Mouse (Mus musculus) limb, embryonic 10.5 days (tissue): Measurements from ENCODE around the gene Tcirg1. TPM values are rescaled to one million over a fixed set of nuclear protein-coding genes. Genes with fewer than 3 reads are reported as not detected.

Source experiments
- DNase-seq: peaks from one replicate; pipeline ENCODE4 v3.0.0-alpha.2; 2017; ENCODE audit warnings: low spot score
- H3K27ac ChIP-seq: fragments of 300-500 bp; sonication (generic); 2 replicates; pipeline ENCODE4 v1.5.1; 2016; ENCODE audit warnings: mild to moderate bottlenecking
- H3K27me3 ChIP-seq: fragments of 300-500 bp; sonication (generic); 2 replicates; pipeline ENCODE4 v1.6.1; 2016; ENCODE audit warnings: low read depth, mild to moderate bottlenecking; ENCODE audit not compliant: poor library complexity, severe bottlenecking
- H3K36me3 ChIP-seq: fragments of 300-500 bp; sonication (generic); 2 replicates; pipeline ENCODE4 v1.6.1; 2016; ENCODE audit warnings: mild to moderate bottlenecking, moderate library complexity
- H3K4me1 ChIP-seq: fragments of 300-500 bp; sonication (generic); 2 replicates; pipeline ENCODE4 v1.6.1; 2016
- H3K4me3 ChIP-seq: fragments of 300-500 bp; sonication (generic); 2 replicates; pipeline ENCODE4 v1.5.1; 2016; ENCODE audit warnings: mild to moderate bottlenecking, moderate library complexity
- H3K9me3 ChIP-seq: fragments of 300-500 bp; sonication (generic); replicated peaks from 2 replicates; pipeline ENCODE4 v1.6.1; 2016; ENCODE audit warnings: mild to moderate bottlenecking
- WGBS: fragments of 180-500 bp; shearing (Covaris S2); methylation state at CpG from one replicate; pipeline ENCODE4 v1.1.7; 2016; 5-methylcytosine and 5-hydroxymethylcytosine counted together
- polyA plus RNA-seq: library from polyadenylated mRNA; unstranded; fragments of >200 nt; fragmentation: Nextera tagmentation; extraction: Ambion mirVana; gene quantifications from 2 replicates; pipeline ENCODE4 v1.2.1, GENCODE M21; 2016

The Tcirg1 gene
- polyA plus RNA-seq, 1 experiment from 2014 or later, result 39.4 TPM

- peak overlapping the region; percentile 83 for H3K4me3 ChIP-seq
- no peaks in the 10 kb centered on the region for H3K27me3 ChIP-seq
- H3K36me3 ChIP-seq, result peaks cover 8% of the 10 kb centered on the region
- WGBS, result under 1% methylated on average over 74 of the region's 74 CpGs
- H3K9me3 ChIP-seq, result no peaks in the 10 kb centered on the region
- H3K27ac ChIP-seq, result peak overlapping the region; percentile 97
- DNase-seq, result peak; percentile 80
- H3K4me1 ChIP-seq, result peaks cover 37% of the 10 kb centered on the region
Observed at GRCm38 (mm10) chr19:3851979-3852681, 54.8 kb downstream of the Tcirg1 start.

DNA sequence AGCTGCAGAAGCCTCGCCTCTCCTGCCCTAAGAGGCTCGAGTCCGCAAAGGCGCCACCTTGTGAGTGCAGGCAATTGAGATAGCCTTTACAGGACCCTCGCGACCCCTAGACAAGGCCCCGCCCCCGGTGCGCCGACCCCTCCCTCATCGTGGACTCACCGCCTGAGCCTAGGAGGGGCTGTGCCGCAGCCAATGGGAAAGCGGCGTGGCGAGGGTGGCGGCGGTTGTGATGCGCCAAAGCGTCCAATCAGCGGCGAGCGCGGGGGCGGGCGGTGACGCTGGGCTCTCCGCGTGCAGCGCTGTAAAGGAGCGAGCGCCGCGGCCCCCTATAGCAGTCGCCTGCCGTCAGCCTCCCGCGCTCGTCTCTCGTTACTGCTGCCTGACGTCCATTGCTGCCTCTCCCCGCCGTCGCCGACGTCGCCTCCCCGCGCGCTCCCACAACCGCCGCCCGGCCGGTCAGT, 55.4 kb downstream of the Tcirg1 start, which contains the start of gene Chka:
TSS of gene Chka (plus strand) at position 272 of the 461 bp plus-strand sequence.
- Histone ChIP-seq H3K9me3 (no peaks in the 10 kb centered on the region), H3K36me3 (peaks cover 8% of the 10 kb centered on the region), H3K27ac (peak within 1 kb of the TSS; percentile 97), H3K4me1 (peaks cover 37% of the 10 kb centered on the region), H3K4me3 (peak within 1 kb of the TSS; percentile 83), H3K27me3 (no peaks in the 10 kb centered on the region)
- peak; percentile 98 for DNase-seq
- under 1% methylated on average over 54 of the region's 54 CpGs for WGBS

DNA sequence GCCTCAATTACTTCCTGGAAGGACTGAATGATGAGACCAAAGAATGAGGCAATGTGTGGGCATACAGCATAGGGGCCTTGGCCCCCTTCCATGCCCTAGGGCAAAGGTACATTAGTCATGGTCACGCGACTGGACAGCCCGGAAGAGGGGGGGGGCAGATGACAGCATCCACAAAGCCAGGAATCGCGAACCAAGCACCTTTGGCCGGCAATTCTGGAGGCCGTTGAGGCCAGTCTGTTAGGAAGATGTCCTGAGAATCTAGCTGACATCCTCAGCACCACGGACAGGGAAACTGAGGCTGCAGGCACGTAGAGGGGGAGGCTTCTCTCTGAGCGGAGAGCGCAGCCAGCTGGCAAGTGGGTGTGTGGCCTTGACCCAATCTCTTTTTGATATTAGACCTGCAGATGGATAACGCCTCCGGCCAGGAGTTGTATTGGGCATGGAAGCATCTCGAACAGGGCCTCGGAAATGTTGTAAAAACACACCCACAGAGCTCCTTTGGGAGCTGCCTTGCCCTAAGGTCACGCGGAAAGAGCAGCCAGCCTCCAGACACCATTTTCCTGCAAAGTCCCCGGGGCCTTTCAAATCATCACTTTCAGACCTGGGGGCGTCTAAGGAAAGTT, 56.0 kb downstream of the Tcirg1 start:
- Histone ChIP-seq H3K27me3 (no peaks in the 10 kb centered on the region), H3K27ac (peak overlapping the region; percentile 97), H3K9me3 (no peaks in the 10 kb centered on the region), H3K4me3 (peak overlapping the region; percentile 83), H3K4me1 (peaks cover 36% of the 10 kb centered on the region), H3K36me3 (peaks cover 8% of the 10 kb centered on the region)
- 7% methylated on average over 19 of the region's 19 CpGs for WGBS
- DNase-seq, result no peak

- no peak overlapping the region for H3K27ac ChIP-seq
- no peaks in the 10 kb centered on the region for H3K9me3 ChIP-seq
- WGBS, result 61% methylated on average over 5 of the region's 5 CpGs
- H3K27me3 ChIP-seq, result no peaks in the 10 kb centered on the region
- H3K36me3 ChIP-seq, result peaks cover 8% of the 10 kb centered on the region
- no peak overlapping the region for H3K4me3 ChIP-seq
- no peak for DNase-seq
- peaks cover 27% of the 10 kb centered on the region for H3K4me1 ChIP-seq
Observed at GRCm38 (mm10) chr19:3850076-3850475, 56.9 kb downstream of the Tcirg1 start.

- H3K36me3 ChIP-seq, result peaks cover 3% of the 10 kb centered on the region; the same call in 1 of the 2 replicates
- DNase-seq, result no peak
- no peaks in the 10 kb centered on the region for H3K9me3 ChIP-seq
- no peak overlapping the region for H3K4me3 ChIP-seq
- peaks cover 23% of the 10 kb centered on the region for H3K4me1 ChIP-seq
- H3K27me3 ChIP-seq, result no peaks in the 10 kb centered on the region
- no peak overlapping the region for H3K27ac ChIP-seq
- 87% methylated on average over 2 of the region's 2 CpGs for WGBS
Observed at GRCm38 (mm10) chr19:3849251-3849650, 57.7 kb downstream of the Tcirg1 start.

DNA sequence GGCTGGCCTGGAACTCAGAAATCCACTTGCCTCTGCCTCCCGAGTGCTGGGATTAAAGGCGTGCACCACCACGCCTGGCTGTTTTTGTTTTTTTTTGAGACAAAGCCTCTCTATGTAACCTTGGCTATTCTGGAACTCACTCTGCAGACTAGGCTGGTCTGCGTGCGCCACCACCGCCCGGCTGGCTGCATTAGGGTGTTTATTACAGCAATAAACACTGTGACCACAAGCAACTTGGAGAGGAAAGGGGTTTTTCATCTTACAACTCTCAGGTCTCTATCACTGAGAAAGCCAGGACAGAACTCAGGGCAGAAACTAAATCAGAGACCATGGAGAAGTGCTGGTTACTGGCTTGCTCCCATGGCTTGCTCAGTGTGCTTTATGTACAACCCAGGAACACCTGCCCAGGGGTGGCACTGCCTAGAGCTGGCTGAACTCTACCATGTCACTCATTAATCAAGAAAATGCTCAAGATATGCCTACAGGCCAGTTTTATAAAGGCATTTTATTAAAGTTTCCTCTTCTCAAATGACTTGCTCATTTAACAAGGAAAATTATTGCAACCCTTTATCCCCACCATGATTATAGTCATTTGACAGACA, 58.6 kb downstream of the Tcirg1 start:
- no peak for DNase-seq
- no peaks in the 10 kb centered on the region for H3K36me3 ChIP-seq
- 53% methylated on average over 7 of the region's 7 CpGs for WGBS
- peaks cover 15% of the 10 kb centered on the region for H3K4me1 ChIP-seq
- no peaks in the 10 kb centered on the region for H3K27me3 ChIP-seq
- no peak overlapping the region for H3K4me3 ChIP-seq
- no peaks in the 10 kb centered on the region for H3K9me3 ChIP-seq
- H3K27ac ChIP-seq, result no peak overlapping the region

- 93% methylated on average over 5 of the region's 5 CpGs for WGBS
- Histone ChIP-seq H3K36me3 (no peaks in the 10 kb centered on the region), H3K27me3 (no peaks in the 10 kb centered on the region), H3K9me3 (no peaks in the 10 kb centered on the region), H3K4me3 (no peak overlapping the region), H3K27ac (no peak overlapping the region), H3K4me1 (peaks cover 15% of the 10 kb centered on the region)
- DNase-seq, result no peak
Observed at GRCm38 (mm10) chr19:3847711-3848110, 59.2 kb downstream of the Tcirg1 start.

- H3K27ac ChIP-seq, result no peak overlapping the region
- H3K27me3 ChIP-seq, result no peaks in the 10 kb centered on the region
- peaks cover 15% of the 10 kb centered on the region for H3K4me1 ChIP-seq
- no peak for DNase-seq
- H3K9me3 ChIP-seq, result no peaks in the 10 kb centered on the region
- H3K4me3 ChIP-seq, result no peak overlapping the region
- H3K36me3 ChIP-seq, result no peaks in the 10 kb centered on the region
- 81% methylated on average over 10 of the region's 10 CpGs for WGBS
Observed at GRCm38 (mm10) chr19:3846676-3847604, 60.0 kb downstream of the Tcirg1 start.

Other genes starting within 250 kb of the Tcirg1 start
- gene Lrp5, start 220.6 kb downstream of the Tcirg1 start, polyA plus RNA-seq, result 6.6 and 8.2 TPM in 2 replicates
- 43.8 and 47.2 TPM in 2 replicates for gene 1810055G02Rik, start 198.8 kb downstream of the Tcirg1 start, polyA plus RNA-seq
- gene Kmt5b, start 139.7 kb downstream of the Tcirg1 start, polyA plus RNA-seq, result 21.4 and 29.2 TPM in 2 replicates
- 48.5 and 50.0 TPM in 2 replicates for gene Chka, start 55.4 kb downstream of the Tcirg1 start, polyA plus RNA-seq
- gene Ndufs8, start 5.6 kb upstream of the Tcirg1 start, polyA plus RNA-seq, result 249 and 273 TPM in 2 replicates
- gene Aldh3b1, start 22.7 kb upstream of the Tcirg1 start, polyA plus RNA-seq, result 0.20 and 0.33 TPM in 2 replicates
- gene Unc93b1, start 28.1 kb upstream of the Tcirg1 start, polyA plus RNA-seq, result 5.4 and 6.7 TPM in 2 replicates
- not detected in 2 replicates for gene Aldh3b3, start 51.5 kb upstream of the Tcirg1 start, polyA plus RNA-seq
- gene Aldh3b2, start 65.2 kb upstream of the Tcirg1 start, polyA plus RNA-seq, result 1.4 and 2.4 TPM in 2 replicates
- 3.9 and 5.6 TPM in 2 replicates for gene Acy3, start 79.4 kb upstream of the Tcirg1 start, polyA plus RNA-seq
- 0.10 TPM in 1 of 2 replicates, not detected in the other for gene Tbx10, start 85.6 kb upstream of the Tcirg1 start, polyA plus RNA-seq
- 32.4 and 36.0 TPM in 2 replicates for gene Nudt8, start 93.4 kb upstream of the Tcirg1 start, polyA plus RNA-seq
- 3.5 and 4.6 TPM in 2 replicates for gene Gm49405, start 93.5 kb upstream of the Tcirg1 start, polyA plus RNA-seq
- gene Doc2g, start 96.2 kb upstream of the Tcirg1 start, polyA plus RNA-seq, result 5.0 and 7.6 TPM in 2 replicates
- 220 and 221 TPM in 2 replicates for gene Ndufv1, start 105.7 kb upstream of the Tcirg1 start, polyA plus RNA-seq
- 478 and 510 TPM in 2 replicates for gene Gstp1, start 130.9 kb upstream of the Tcirg1 start, polyA plus RNA-seq
- gene Gstp2, start 138.9 kb upstream of the Tcirg1 start, polyA plus RNA-seq, result 0.62 and 0.88 TPM in 2 replicates
- not detected in 2 replicates for gene Gstp3, start 152.4 kb upstream of the Tcirg1 start, polyA plus RNA-seq
- gene Cabp2, start 174.4 kb upstream of the Tcirg1 start, polyA plus RNA-seq, result not detected in 2 replicates
- gene Cdk2ap2, start 190.0 kb upstream of the Tcirg1 start, polyA plus RNA-seq, result 86.7 and 87.0 TPM in 2 replicates
- 5.9 and 7.9 TPM in 2 replicates for gene Pitpnm1, start 192.9 kb upstream of the Tcirg1 start, polyA plus RNA-seq
- gene Aip, start 218.7 kb upstream of the Tcirg1 start, polyA plus RNA-seq, result 74.9 and 79.2 TPM in 2 replicates
- not detected in 2 replicates for gene Gpr152, start 232.7 kb upstream of the Tcirg1 start, polyA plus RNA-seq
- gene Cabp4, start 236.9 kb upstream of the Tcirg1 start, polyA plus RNA-seq, result 0.15 TPM in 1 of 2 replicates, not detected in the other
- gene Coro1b, start 241.5 kb upstream of the Tcirg1 start, polyA plus RNA-seq, result 129 and 148 TPM in 2 replicates
- gene Ptprcap, start 246.5 kb upstream of the Tcirg1 start, polyA plus RNA-seq, result 0.93 and 1.4 TPM in 2 replicates